Mouse (Mus musculus): Measurements from ENCODE around the gene Vps11.

- TF ChIP-seq POLR2A (IDR thresholded peaks at IDR 0.05; ENCODE audit: low read depth, low read length) (no peak), CTCF (IDR thresholded peaks at IDR 0.05; ENCODE audit: extremely low read depth, insufficient read length, insufficient replicate concordance, low read depth, low read length) (no peak)
These were observed 9.1 kb downstream of the Vps11 start for GRCm38 (mm10) chr9:44352337-44352736.

Measured in small intestine, adult 2 months (tissue).